Mouse (Mus musculus) cerebellum, adult 18-20 months (tissue): ENCODE results near the gene Tor1aip2.

Source experiments
- DNase-seq, 2 experiments: peaks; one replicate each; pipeline ENCODE4 v3.0.0; 2021

Tor1aip2 gene

GRCm38 (mm10) chr1:156035269-156035929 lies at the start of gene Tor1aip2:
TSS of gene Tor1aip2 (plus strand) at chr1:156035403.
- DNase-seq = peak; percentile 79 to 93

- no peak for DNase-seq
Observed at GRCm38 (mm10) chr1:155987625-155988024, 47.6 kb upstream of the Tor1aip2 start.

GRCm38 (mm10) chr1:155989387-155989786 lies 45.8 kb upstream of the Tor1aip2 start:
- no peak for DNase-seq

GRCm38 (mm10) chr1:155990391-155990790 lies 44.8 kb upstream of the Tor1aip2 start:
- no peak for DNase-seq

GRCm38 (mm10) chr1:155994524-155994923 lies 40.7 kb upstream of the Tor1aip2 start:
- DNase-seq = no peak

GRCm38 (mm10) chr1:155995612-155996011 lies 39.6 kb upstream of the Tor1aip2 start:
- no peak for DNase-seq

GRCm38 (mm10) chr1:156002366-156002765 lies 32.8 kb upstream of the Tor1aip2 start:
- no peak for DNase-seq

GRCm38 (mm10) chr1:156003201-156003935 lies 31.8 kb upstream of the Tor1aip2 start:
- no peak for DNase-seq

GRCm38 (mm10) chr1:156005906-156006305 lies 29.3 kb upstream of the Tor1aip2 start:
- no peak for DNase-seq

GRCm38 (mm10) chr1:156009003-156009402 lies 26.2 kb upstream of the Tor1aip2 start:
- DNase-seq = no peak

- DNase-seq = no peak
Observed at GRCm38 (mm10) chr1:156019800-156020199, 15.4 kb upstream of the Tor1aip2 start.

- DNase-seq = no peak
Observed at GRCm38 (mm10) chr1:156020402-156020801, 14.8 kb upstream of the Tor1aip2 start.

- no peak for DNase-seq
Observed at GRCm38 (mm10) chr1:156024831-156025503, 10.2 kb upstream of the Tor1aip2 start.

- DNase-seq = no peak
Observed at GRCm38 (mm10) chr1:156027849-156028248, 7.4 kb upstream of the Tor1aip2 start.

GRCm38 (mm10) chr1:156028340-156028975 lies 6.7 kb upstream of the Tor1aip2 start:
- no peak for DNase-seq

- DNase-seq = no peak
Observed at GRCm38 (mm10) chr1:156033921-156034320, 1.3 kb upstream of the Tor1aip2 start.

- DNase-seq = no peak
Observed at GRCm38 (mm10) chr1:156034661-156035060, 542 bp upstream of the Tor1aip2 start.

GRCm38 (mm10) chr1:156035930-156036737 lies 931 bp downstream of the Tor1aip2 start, which contains the start of gene Tor1aip1:
TSS of gene Tor1aip1 (minus strand) at chr1:156036480.
- peak; percentile 98 for DNase-seq

- peak in 1 of 2 experiments; percentile 22 for DNase-seq
Observed at GRCm38 (mm10) chr1:156037144-156037583, 2.0 kb downstream of the Tor1aip2 start.

- DNase-seq = peak in 1 of 2 experiments; percentile 22
Observed at GRCm38 (mm10) chr1:156039989-156040388, 4.8 kb downstream of the Tor1aip2 start.

- peak; percentile 89 to 95 for DNase-seq
Observed at GRCm38 (mm10) chr1:156040731-156041401, 5.7 kb downstream of the Tor1aip2 start.
